In genomic region chr10:81412586-81413309, GRCm38 (mm10) we compare ENCODE assay signal across 8 mouse cellular contexts. TPM values are rescaled to one million over a fixed set of nuclear protein-coding genes. Genes with fewer than 3 reads are reported as not detected.
DNase-seq lines count a peak whose midpoint lies in the region; ATAC-seq and TF ChIP-seq lines count a peak whose summit lies in the region.

No protein-coding gene starts in this region.

- TF ChIP-seq CTCF in lung, adult 2 months (IDR thresholded peaks at IDR 0.05; ENCODE audit: insufficient read depth, low read length), result no peak

- peaks cover 99% of the 10 kb centered on the region for H3K4me1 ChIP-seq in lung, embryonic 15.5 days
- peaks cover 91% of the 10 kb centered on the region for H3K4me1 ChIP-seq in lung, adult 2 months (ENCODE audit: control insufficient read depth, insufficient read depth, low read length)
- peaks cover 95% of the 10 kb centered on the region for H3K4me1 ChIP-seq in intestine, embryonic 16.5 days (ENCODE audit: control insufficient read depth, insufficient read depth, low read length)
- H3K4me1 ChIP-seq in neural tube, embryonic 14.5 days (ENCODE audit: control insufficient read depth, insufficient read depth, low read length), result peaks cover 43% of the 10 kb centered on the region

- WGBS in lung, embryonic 15.5 days, result 63% methylated on average over 16 of the region's 16 CpGs
- 57% methylated on average over 16 of the region's 16 CpGs for WGBS in lung, adult 2 months
- WGBS in intestine, embryonic 16.5 days, result 72% methylated on average over 16 of the region's 16 CpGs
- 76% methylated on average over 16 of the region's 16 CpGs for WGBS in neural tube, embryonic 14.5 days

- H3K9ac ChIP-seq in lung, embryonic 15.5 days, result no peak overlapping the region
- H3K9ac ChIP-seq in intestine, embryonic 16.5 days (ENCODE audit: low read depth, low read length), result peak overlapping the region; percentile 52
- H3K9ac ChIP-seq in neural tube, embryonic 14.5 days (replicated peaks; ENCODE audit: low read depth, low read length), result no peak overlapping the region

- ATAC-seq in lung, embryonic 15.5 days (ENCODE audit: borderline replicate concordance, extremely low read depth, low FRiP score, low TSS enrichment), result no peak
- ATAC-seq in intestine, embryonic 16.5 days, result no peak
- no peak for ATAC-seq in neural tube, embryonic 14.5 days (ENCODE audit: low read depth)
- no peak for ATAC-seq in CD4-positive, CD25-positive, alpha-beta regulatory T cell, adult 4 months

- no peaks in the 10 kb centered on the region for H3K27me3 ChIP-seq in lung, embryonic 15.5 days
- H3K27me3 ChIP-seq in intestine, embryonic 16.5 days (replicated peaks; ENCODE audit: control insufficient read depth, insufficient read depth, low read length), result no peaks in the 10 kb centered on the region
- H3K27me3 ChIP-seq in neural tube, embryonic 14.5 days (ENCODE audit: control insufficient read depth, insufficient read depth, low read length), result 0 out of 2 replicates have a peak, but pooled peaks cover 2% of the 10 kb centered on the region

- H3K4me2 ChIP-seq in lung, embryonic 15.5 days, result peak overlapping the region; percentile 46
- H3K4me2 ChIP-seq in intestine, embryonic 16.5 days (ENCODE audit: low read depth, low read length), result no peak overlapping the region
- H3K4me2 ChIP-seq in neural tube, embryonic 14.5 days (ENCODE audit: low read depth, low read length), result no peak overlapping the region

- no peak for TF ChIP-seq POLR2A in lung, adult 2 months (IDR thresholded peaks at IDR 0.05; ENCODE audit: borderline replicate concordance, extremely low read depth, low read depth, low read length)

- DNase-seq in cerebellum, adult 11-12 months, result peak; percentile 75
- DNase-seq in cerebellum, adult 18-20 months, result no peak
- no peak for DNase-seq in lung, adult 2 months
- DNase-seq in spleen, postnatal 4 days (ENCODE audit: low spot score in 2 of 2), result no peak

- no peaks in the 10 kb centered on the region for H3K9me3 ChIP-seq in lung, embryonic 15.5 days
- no peaks in the 10 kb centered on the region for H3K9me3 ChIP-seq in intestine, embryonic 16.5 days (ENCODE audit: control insufficient read depth, low read length)
- H3K9me3 ChIP-seq in neural tube, embryonic 14.5 days (ENCODE audit: control insufficient read depth, low read length), result no peaks in the 10 kb centered on the region

- H3K36me3 ChIP-seq in lung, embryonic 15.5 days, result 0 out of 2 replicates have a peak, but pooled peaks cover 7% of the 10 kb centered on the region
- peaks cover 4% of the 10 kb centered on the region for H3K36me3 ChIP-seq in intestine, embryonic 16.5 days (ENCODE audit: control insufficient read depth, insufficient read depth, low read length)
- H3K36me3 ChIP-seq in neural tube, embryonic 14.5 days (ENCODE audit: control insufficient read depth, insufficient read depth, low read length), result no peaks in the 10 kb centered on the region

- H3K27ac ChIP-seq in lung, embryonic 15.5 days, result peak overlapping the region; percentile 98
- H3K27ac ChIP-seq in intestine, embryonic 16.5 days (ENCODE audit: low read length), result peak overlapping the region; percentile 91
- peak overlapping the region; percentile 46 for H3K27ac ChIP-seq in neural tube, embryonic 14.5 days (ENCODE audit: low read depth, low read length)

- H3K4me3 ChIP-seq in lung, embryonic 15.5 days, result no peak overlapping the region
- no peak overlapping the region for H3K4me3 ChIP-seq in lung, adult 2 months (replicated peaks; ENCODE audit: extremely low read depth, low read depth, low read length)
- H3K4me3 ChIP-seq in intestine, embryonic 16.5 days (ENCODE audit: low read length), result no peak overlapping the region
- no peak overlapping the region for H3K4me3 ChIP-seq in neural tube, embryonic 14.5 days (ENCODE audit: low read depth, low read length)

RNA-seq across cellular contexts. Expression of gene Smim24, which starts 19.9 kb away (rescaled TPM):
- polyA plus RNA-seq in lung, embryonic 15.5 days (2015; fragmentation: Nextera tagmentation; extraction: Ambion mirVana), result 4.4 TPM in 2 replicates
- 8.8 and 10.1 TPM in 2 replicates for polyA plus RNA-seq in lung, adult 2 months (2012; rRNA removed)
- 426 and 504 TPM in 2 replicates for polyA plus RNA-seq in intestine, embryonic 16.5 days (2015; fragmentation: Nextera tagmentation; extraction: Ambion mirVana)
- 1.3 and 2.0 TPM in 2 replicates for polyA plus RNA-seq in neural tube, embryonic 14.5 days (2014; fragmentation: Nextera tagmentation; extraction: Ambion mirVana)
- 10 to 100 TPM in 1 of 2 experiments, 1 to 10 TPM in 1; 9.0 to 10.8 TPM for polyA plus RNA-seq in CD4-positive, CD25-positive, alpha-beta regulatory T cell, adult 4 months (2017; shearing (Covaris generic))

RNA-seq across cellular contexts. Expression of gene Gm48552, which starts 23.9 kb away (rescaled TPM):
- 0.45 and 2.3 TPM in 2 replicates for polyA plus RNA-seq in lung, embryonic 15.5 days (2015; fragmentation: Nextera tagmentation; extraction: Ambion mirVana)
- polyA plus RNA-seq in lung, adult 2 months (2012; rRNA removed), result 3.6 and 5.9 TPM in 2 replicates
- polyA plus RNA-seq in intestine, embryonic 16.5 days (2015; fragmentation: Nextera tagmentation; extraction: Ambion mirVana), result 0.55 and 1.8 TPM in 2 replicates
- 2.0 and 4.4 TPM in 2 replicates for polyA plus RNA-seq in neural tube, embryonic 14.5 days (2014; fragmentation: Nextera tagmentation; extraction: Ambion mirVana)
- 1 to 10 TPM in 1 of 2 experiments, under 1 TPM in 1; 0.71 to 2.3 TPM for polyA plus RNA-seq in CD4-positive, CD25-positive, alpha-beta regulatory T cell, adult 4 months (2017; shearing (Covaris generic))

RNA-seq across cellular contexts. Expression of gene Gm48551, which starts 28.5 kb away (rescaled TPM):
- 1.6 and 2.7 TPM in 2 replicates for polyA plus RNA-seq in lung, embryonic 15.5 days (2015; fragmentation: Nextera tagmentation; extraction: Ambion mirVana)
- 3.7 and 6.3 TPM in 2 replicates for polyA plus RNA-seq in lung, adult 2 months (2012; rRNA removed)
- 2.9 and 3.7 TPM in 2 replicates for polyA plus RNA-seq in intestine, embryonic 16.5 days (2015; fragmentation: Nextera tagmentation; extraction: Ambion mirVana)
- polyA plus RNA-seq in neural tube, embryonic 14.5 days (2014; fragmentation: Nextera tagmentation; extraction: Ambion mirVana), result 4.3 and 6.3 TPM in 2 replicates
- polyA plus RNA-seq in CD4-positive, CD25-positive, alpha-beta regulatory T cell, adult 4 months (2017; shearing (Covaris generic)), result 1 to 10 TPM; 2.2 to 3.7 TPM

RNA-seq across cellular contexts. Expression of gene Dohh, which starts 28.5 kb away (rescaled TPM):
- polyA plus RNA-seq in lung, embryonic 15.5 days (2015; fragmentation: Nextera tagmentation; extraction: Ambion mirVana), result 75.9 and 79.8 TPM in 2 replicates
- 79.2 and 83.4 TPM in 2 replicates for polyA plus RNA-seq in lung, adult 2 months (2012; rRNA removed)
- polyA plus RNA-seq in intestine, embryonic 16.5 days (2015; fragmentation: Nextera tagmentation; extraction: Ambion mirVana), result 102 and 109 TPM in 2 replicates
- polyA plus RNA-seq in neural tube, embryonic 14.5 days (2014; fragmentation: Nextera tagmentation; extraction: Ambion mirVana), result 61.0 and 68.0 TPM in 2 replicates
- polyA plus RNA-seq in CD4-positive, CD25-positive, alpha-beta regulatory T cell, adult 4 months (2017; shearing (Covaris generic)), result 10 to 100 TPM in 1 of 2 experiments, 1 to 10 TPM in 1; 9.4 to 13.9 TPM

RNA-seq across cellular contexts. Expression of gene Fzr1, which starts 34.4 kb away (rescaled TPM):
- 110 and 115 TPM in 2 replicates for polyA plus RNA-seq in lung, embryonic 15.5 days (2015; fragmentation: Nextera tagmentation; extraction: Ambion mirVana)
- 59.3 and 61.8 TPM in 2 replicates for polyA plus RNA-seq in lung, adult 2 months (2012; rRNA removed)
- polyA plus RNA-seq in intestine, embryonic 16.5 days (2015; fragmentation: Nextera tagmentation; extraction: Ambion mirVana), result 73.2 and 78.7 TPM in 2 replicates
- polyA plus RNA-seq in neural tube, embryonic 14.5 days (2014; fragmentation: Nextera tagmentation; extraction: Ambion mirVana), result 114 and 125 TPM in 2 replicates
- polyA plus RNA-seq in CD4-positive, CD25-positive, alpha-beta regulatory T cell, adult 4 months (2017; shearing (Covaris generic)), result 10 to 100 TPM; 12.3 to 16.4 TPM

Comparison
In these comparisons a context has a peak if more than half of its experiments do, and no peak if none do; other contexts are left out.
1. H3K27ac ChIP-seq: peak in every context shown above with its lines; median percentile 98 in lung, embryonic 15.5 days; 91 in intestine, embryonic 16.5 days; 46 in neural tube, embryonic 14.5 days.
2. RNA of gene Smim24, which starts 19.9 kb away (polyA plus RNA-seq): 426 to 504 TPM in intestine, embryonic 16.5 days; 9.0 to 10.8 TPM in CD4-positive, CD25-positive, alpha-beta regulatory T cell, adult 4 months, 8.8 to 10.1 TPM in lung, adult 2 months, 4.4 TPM in lung, embryonic 15.5 days and 1.3 to 2.0 TPM in neural tube, embryonic 14.5 days; every median in the first group is over 10 times any median in the second.